Mouse (Mus musculus) embryonic facial prominence, embryonic 10.5 days (tissue): Measurements from ENCODE around the gene Sctr. TPM values are rescaled to one million over a fixed set of nuclear protein-coding genes. Genes with fewer than 3 reads are reported as not detected.

Experiments
- DNase-seq: peaks from one replicate; pipeline ENCODE4 v3.0.0-alpha.2; 2017; ENCODE audit warnings: low spot score
- H3K27ac ChIP-seq: fragments of 300-500 bp; sonication (generic); replicated peaks from 2 replicates; pipeline ENCODE4 v1.5.1; 2016; ENCODE audit warnings: mild to moderate bottlenecking
- H3K27me3 ChIP-seq: fragments of 300-500 bp; sonication (generic); replicated peaks from 2 replicates; pipeline ENCODE4 v1.6.1; 2016; ENCODE audit warnings: low read depth, mild to moderate bottlenecking; ENCODE audit not compliant: poor library complexity, severe bottlenecking
- H3K36me3 ChIP-seq: fragments of 300-500 bp; sonication (generic); replicated peaks from 2 replicates; pipeline ENCODE4 v1.6.1; 2016; ENCODE audit warnings: mild to moderate bottlenecking, moderate library complexity
- H3K4me1 ChIP-seq: fragments of 300-500 bp; sonication (generic); 2 replicates; pipeline ENCODE4 v1.6.1; 2016
- H3K4me3 ChIP-seq: fragments of 300-500 bp; sonication (generic); 2 replicates; pipeline ENCODE4 v1.5.1; 2016; ENCODE audit warnings: mild to moderate bottlenecking, moderate library complexity
- H3K9me3 ChIP-seq: fragments of 300-500 bp; sonication (generic); 2 replicates; pipeline ENCODE4 v1.6.1; 2016; ENCODE audit warnings: mild to moderate bottlenecking
- WGBS: fragments of 180-500 bp; shearing (Covaris S2); methylation state at CpG from one replicate; pipeline ENCODE4 v1.1.7; 2016; 5-methylcytosine and 5-hydroxymethylcytosine counted together
- polyA plus RNA-seq: library from polyadenylated mRNA; unstranded; fragments of >200 nt; fragmentation: Nextera tagmentation; extraction: Ambion mirVana; gene quantifications from 2 replicates; pipeline ENCODE4 v1.2.1, GENCODE M21; 2016

Sctr gene
- polyA plus RNA-seq, 1 experiment from 2014 or later, result 0.16 TPM

DNA sequence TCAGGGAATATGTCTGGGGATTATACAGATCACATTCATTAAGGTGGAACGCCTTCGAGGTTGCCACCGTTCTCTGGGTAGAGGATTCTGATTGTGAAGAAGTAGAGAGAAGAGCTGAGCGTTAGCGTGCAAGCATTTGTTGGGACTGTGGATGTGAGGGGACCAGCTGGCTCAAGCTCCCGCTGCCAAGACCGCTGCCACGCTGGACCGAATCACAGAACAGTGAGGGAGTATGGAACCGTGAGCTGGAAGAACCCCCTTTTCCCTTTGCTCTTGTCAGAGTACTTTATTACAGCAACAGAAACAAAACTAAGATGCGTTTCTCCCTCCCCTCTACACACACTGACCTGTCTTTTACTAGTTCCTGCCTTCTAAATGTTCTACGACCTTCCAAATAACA, 5.9 kb downstream of the Sctr start:
- 78% methylated on average over 12 of the region's 12 CpGs for WGBS
- Histone ChIP-seq H3K4me1 (peaks cover 4% of the 10 kb centered on the region), H3K27ac (no peak overlapping the region), H3K9me3 (no peaks in the 10 kb centered on the region), H3K27me3 (peaks cover 29% of the 10 kb centered on the region), H3K36me3 (no peaks in the 10 kb centered on the region), H3K4me3 (no peak overlapping the region)
- no peak for DNase-seq

GRCm38 (mm10) chr1:120013111-120013510, 6.4 kb downstream of the Sctr start:
- H3K4me1 ChIP-seq, result no peaks in the 10 kb centered on the region
- no peaks in the 10 kb centered on the region for H3K9me3 ChIP-seq
- H3K36me3 ChIP-seq, result no peaks in the 10 kb centered on the region
- peaks cover 24% of the 10 kb centered on the region for H3K27me3 ChIP-seq
- H3K4me3 ChIP-seq, result no peak overlapping the region
- DNase-seq, result peak; percentile 77
- no peak overlapping the region for H3K27ac ChIP-seq

DNA sequence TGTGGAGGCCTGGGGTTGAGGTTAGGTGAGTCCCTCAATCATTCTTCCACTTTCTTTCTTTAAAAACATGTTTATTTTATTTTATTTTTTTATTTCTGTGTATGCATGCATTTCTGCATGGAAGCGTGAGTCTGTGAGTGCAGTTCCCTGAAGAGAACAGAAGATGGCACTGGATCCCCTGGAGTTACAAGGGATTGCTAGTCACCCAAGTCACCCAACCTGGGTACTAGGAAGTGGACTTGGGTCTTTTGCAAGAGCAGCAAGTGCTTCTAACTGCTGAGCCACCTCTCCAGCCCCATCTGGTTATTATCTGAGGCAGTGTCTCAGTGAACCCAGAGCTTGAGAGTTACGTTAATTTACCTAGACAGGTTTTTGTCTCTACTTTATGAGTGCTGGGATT, 9.5 kb downstream of the Sctr start:
- Histone ChIP-seq H3K4me3 (no peak overlapping the region), H3K27me3 (no peaks in the 10 kb centered on the region), H3K9me3 (no peaks in the 10 kb centered on the region), H3K27ac (no peak overlapping the region), H3K4me1 (no peaks in the 10 kb centered on the region), H3K36me3 (no peaks in the 10 kb centered on the region)
- no peak for DNase-seq
- 75% methylated on average over 2 of the region's 2 CpGs for WGBS

GRCm38 (mm10) chr1:120018900-120019299, 12.2 kb downstream of the Sctr start:
- Histone ChIP-seq H3K4me3 (no peak overlapping the region), H3K27ac (no peak overlapping the region), H3K36me3 (no peaks in the 10 kb centered on the region), H3K9me3 (no peaks in the 10 kb centered on the region), H3K27me3 (no peaks in the 10 kb centered on the region), H3K4me1 (no peaks in the 10 kb centered on the region)
- no peak for DNase-seq
- WGBS, result 61% methylated on average over 3 of the region's 3 CpGs

- no peaks in the 10 kb centered on the region for H3K27me3 ChIP-seq
- no peak overlapping the region for H3K4me3 ChIP-seq
- H3K27ac ChIP-seq, result no peak overlapping the region
- H3K36me3 ChIP-seq, result no peaks in the 10 kb centered on the region
- WGBS, result 93% methylated on average over 12 of the region's 12 CpGs
- H3K4me1 ChIP-seq, result peaks cover 3% of the 10 kb centered on the region; the same call in 1 of the 2 replicates
- DNase-seq, result no peak
- H3K9me3 ChIP-seq, result no peaks in the 10 kb centered on the region
Measured at GRCm38 (mm10) chr1:120019428-120019827, 12.7 kb downstream of the Sctr start.

DNA sequence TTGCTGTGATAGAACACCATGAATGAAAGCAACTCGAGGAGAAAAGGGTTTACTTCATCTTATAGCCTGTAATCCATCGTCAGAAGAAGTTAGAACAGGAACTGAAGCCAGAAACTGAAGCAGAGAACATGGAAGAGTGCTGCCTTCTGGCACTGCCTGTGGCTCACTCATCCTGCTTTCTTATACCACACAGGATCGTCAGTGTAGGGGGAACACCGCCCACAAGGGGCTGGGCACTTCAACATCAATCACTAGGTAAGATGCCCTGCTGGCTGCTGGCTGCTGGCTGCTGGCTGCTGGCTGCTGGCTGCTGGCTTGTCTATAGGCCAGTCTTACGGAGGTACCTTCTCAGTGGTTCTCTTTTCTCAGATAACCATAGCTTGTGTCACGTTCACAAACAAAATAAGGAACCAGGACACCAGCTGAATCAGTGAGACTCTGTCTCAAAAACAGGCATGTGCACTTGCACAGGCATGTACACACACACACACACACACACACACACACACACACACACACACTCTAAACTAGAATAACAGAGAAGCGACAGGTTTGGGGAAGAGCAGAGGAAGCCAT, 13.7 kb downstream of the Sctr start:
- H3K36me3 ChIP-seq, result no peaks in the 10 kb centered on the region
- H3K9me3 ChIP-seq, result no peaks in the 10 kb centered on the region
- H3K27me3 ChIP-seq, result no peaks in the 10 kb centered on the region
- peaks cover 11% of the 10 kb centered on the region; the same call in 1 of the 2 replicates for H3K4me1 ChIP-seq
- H3K4me3 ChIP-seq, result no peak overlapping the region
- WGBS, result 72% methylated on average over 7 of the region's 7 CpGs
- DNase-seq, result no peak
- H3K27ac ChIP-seq, result no peak overlapping the region

GRCm38 (mm10) chr1:120021951-120022350, 15.3 kb downstream of the Sctr start:
- 91% methylated on average over 17 of the region's 17 CpGs for WGBS
- Histone ChIP-seq H3K27ac (no peak overlapping the region), H3K27me3 (no peaks in the 10 kb centered on the region), H3K36me3 (no peaks in the 10 kb centered on the region), H3K4me3 (no peak overlapping the region), H3K9me3 (no peaks in the 10 kb centered on the region), H3K4me1 (peaks cover 11% of the 10 kb centered on the region; the same call in 1 of the 2 replicates)
- no peak for DNase-seq

GRCm38 (mm10) chr1:120024331-120025049, 17.8 kb downstream of the Sctr start:
- H3K4me1 ChIP-seq, result peaks cover 11% of the 10 kb centered on the region; the same call in 1 of the 2 replicates
- H3K9me3 ChIP-seq, result no peaks in the 10 kb centered on the region
- no peaks in the 10 kb centered on the region for H3K36me3 ChIP-seq
- H3K4me3 ChIP-seq, result no peak overlapping the region
- no peaks in the 10 kb centered on the region for H3K27me3 ChIP-seq
- 59% methylated on average over 10 of the region's 10 CpGs for WGBS
- H3K27ac ChIP-seq, result no peak overlapping the region
- DNase-seq, result no peak

GRCm38 (mm10) chr1:120025050-120025439, 18.4 kb downstream of the Sctr start:
- no peak overlapping the region for H3K4me3 ChIP-seq
- no peak overlapping the region for H3K27ac ChIP-seq
- no peaks in the 10 kb centered on the region for H3K27me3 ChIP-seq
- H3K4me1 ChIP-seq, result peaks cover 11% of the 10 kb centered on the region; the same call in 1 of the 2 replicates
- DNase-seq, result no peak
- 25% methylated on average over 2 of the region's 2 CpGs for WGBS
- no peaks in the 10 kb centered on the region for H3K36me3 ChIP-seq
- no peaks in the 10 kb centered on the region for H3K9me3 ChIP-seq

GRCm38 (mm10) chr1:120027693-120028092, 21.0 kb downstream of the Sctr start:
- no peak overlapping the region for H3K4me3 ChIP-seq
- DNase-seq, result no peak
- H3K27me3 ChIP-seq, result peaks cover 6% of the 10 kb centered on the region; the same call in 1 of the 2 replicates
- 80% methylated on average over 4 of the region's 4 CpGs for WGBS
- no peaks in the 10 kb centered on the region for H3K9me3 ChIP-seq
- H3K36me3 ChIP-seq, result no peaks in the 10 kb centered on the region
- H3K4me1 ChIP-seq, result peaks cover 11% of the 10 kb centered on the region
- no peak overlapping the region for H3K27ac ChIP-seq

DNA sequence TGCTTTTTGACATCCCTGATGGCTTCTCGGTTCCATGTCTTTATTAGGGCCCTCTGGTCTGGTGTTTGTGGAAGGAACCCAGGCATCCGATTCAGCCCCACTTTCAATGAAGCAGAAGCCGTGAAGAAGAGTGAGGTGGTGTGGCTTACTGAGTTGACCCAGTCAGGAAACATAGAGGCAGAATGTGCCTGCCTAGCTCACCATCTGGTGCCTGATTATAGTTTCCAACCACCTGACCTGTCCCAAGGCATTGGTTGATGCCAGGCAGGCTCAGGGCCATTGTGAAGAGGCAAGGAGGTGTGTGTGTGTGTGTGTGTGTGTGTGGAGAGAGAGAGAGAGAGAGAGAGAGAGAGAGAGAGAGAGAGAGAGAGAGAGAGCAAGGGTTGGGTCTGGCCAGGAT, 23.8 kb downstream of the Sctr start:
- 91% methylated on average over 3 of the region's 3 CpGs for WGBS

GRCm38 (mm10) chr1:120032804-120033468, 26.2 kb downstream of the Sctr start:
- no peaks in the 10 kb centered on the region for H3K36me3 ChIP-seq
- 45% methylated on average over 10 of the region's 10 CpGs for WGBS
- no peak overlapping the region for H3K4me3 ChIP-seq
- peaks cover 6% of the 10 kb centered on the region; the same call in 1 of the 2 replicates for H3K27me3 ChIP-seq
- no peak overlapping the region for H3K27ac ChIP-seq
- H3K4me1 ChIP-seq, result peaks cover 10% of the 10 kb centered on the region
- DNase-seq, result peak; percentile 81
- H3K9me3 ChIP-seq, result no peaks in the 10 kb centered on the region

More for the DNA sequence above, 23.8 kb downstream of the Sctr start:
- H3K4me3 ChIP-seq, result no peak overlapping the region
- no peaks in the 10 kb centered on the region for H3K9me3 ChIP-seq
- no peak for DNase-seq
- peaks cover 6% of the 10 kb centered on the region for H3K4me1 ChIP-seq
- H3K27me3 ChIP-seq, result peaks cover 6% of the 10 kb centered on the region; the same call in 1 of the 2 replicates
- H3K27ac ChIP-seq, result no peak overlapping the region
- no peaks in the 10 kb centered on the region for H3K36me3 ChIP-seq

DNA sequence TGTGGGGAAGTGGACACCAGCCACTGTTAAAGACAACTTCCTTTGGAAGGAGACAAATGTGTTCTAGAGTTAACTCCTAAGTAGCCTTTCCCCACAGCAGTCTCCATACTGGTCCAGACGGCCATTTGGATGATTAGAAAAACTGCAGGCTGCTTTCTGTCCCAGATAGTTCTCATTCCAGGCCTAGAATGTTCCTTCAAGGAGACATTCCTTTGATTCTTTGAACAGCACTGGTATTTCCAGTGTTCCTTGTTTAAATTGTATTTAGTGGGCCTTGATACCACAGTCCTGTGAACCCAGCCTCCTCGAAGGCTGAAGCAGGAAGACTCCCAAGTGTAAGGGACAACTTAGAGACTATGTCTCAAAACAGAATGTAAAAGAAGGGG, 26.8 kb downstream of the Sctr start:
- Histone ChIP-seq H3K27ac (no peak overlapping the region), H3K36me3 (no peaks in the 10 kb centered on the region), H3K4me1 (peaks cover 10% of the 10 kb centered on the region), H3K4me3 (no peak overlapping the region), H3K27me3 (peaks cover 6% of the 10 kb centered on the region; the same call in 1 of the 2 replicates), H3K9me3 (no peaks in the 10 kb centered on the region)
- DNase-seq, result no peak
- 76% methylated on average over 2 of the region's 2 CpGs for WGBS
